Mouse (Mus musculus): Measurements from ENCODE around the gene Plekhg2.

GRCm38 (mm10) chr7:28382347-28382951 is 10.1 kb upstream of the Plekhg2 start:
- TF ChIP-seq CTCF (IDR thresholded peaks at IDR 0.05; ENCODE audit: low read depth, low read length) (no peak), POLR2A (IDR thresholded peaks at IDR 0.05; ENCODE audit: borderline replicate concordance, low read depth, low read length) (no peak)
